Mouse (Mus musculus) spleen, adult 2 months (tissue): ENCODE measurements around the gene Fam168b.

ENCODE experiments used
- CTCF ChIP-seq: fragments of 200-500 bp; IDR thresholded peaks from 2 replicates; pipeline ENCODE4 v1.5.1; 2011; ENCODE audit warnings: mild to moderate bottlenecking, inconsistent platforms; ENCODE audit not compliant: insufficient read depth, insufficient read length, insufficient replicate concordance; ENCODE audit errors: extremely low read depth
- POLR2A ChIP-seq: fragments of 200-500 bp; IDR thresholded peaks from 2 replicates; pipeline ENCODE4 v1.6.1; 2011; ENCODE audit warnings: low read depth, low read length, inconsistent platforms

GRCm38 (mm10) chr1:34821411-34821810 lies 21.5 kb downstream of the Fam168b start:
- TF ChIP-seq POLR2A (no peak), CTCF (no peak)
